In the genomic region with DNA sequence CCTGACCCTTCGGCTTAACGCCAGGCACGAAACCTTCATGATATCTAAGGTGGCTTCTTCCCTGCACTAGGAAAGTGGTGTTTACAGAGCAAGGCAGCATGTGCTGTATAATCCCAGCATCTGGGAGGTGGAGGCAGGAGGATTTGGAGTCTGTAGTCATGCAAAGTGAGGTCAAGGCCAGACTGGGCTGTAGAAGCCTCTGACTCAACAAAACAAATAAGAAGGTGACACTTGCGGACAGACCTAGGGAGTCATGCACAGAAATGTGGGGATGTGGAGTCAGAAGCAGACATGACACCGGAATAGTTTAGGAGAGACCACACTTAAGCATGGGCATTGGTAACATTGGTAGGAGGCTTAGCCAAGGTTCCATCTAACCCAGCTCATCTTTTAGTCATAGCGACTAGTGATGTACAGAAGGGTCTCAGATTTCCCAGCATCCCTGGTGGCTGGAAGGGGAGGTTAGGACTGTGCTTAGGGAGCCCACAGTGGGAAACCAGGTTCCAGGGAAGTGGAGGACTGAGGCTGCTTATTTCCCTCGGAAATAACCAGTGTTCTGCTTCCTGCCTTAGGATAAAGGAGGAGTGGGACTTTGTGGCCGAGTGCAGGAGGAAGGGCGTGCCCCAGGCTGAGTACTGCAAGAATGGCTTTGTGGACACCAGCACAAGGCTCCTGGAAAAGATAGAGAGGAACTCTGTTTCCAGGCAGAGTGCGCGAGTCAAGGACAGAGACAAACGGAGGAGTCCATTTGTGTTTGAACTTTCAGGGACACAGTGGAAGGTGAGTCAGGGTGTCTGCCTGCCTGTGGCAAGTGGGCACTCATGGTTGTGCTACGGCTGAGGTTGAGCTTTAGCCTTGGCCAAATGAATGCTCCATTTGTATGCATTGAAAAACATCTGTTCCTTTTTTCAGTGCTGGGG, we compare ENCODE assay signal across 21 mouse cellular contexts. TPM values are rescaled to one million over a fixed set of nuclear protein-coding genes. Genes with fewer than 3 reads are reported as not detected.
DNase-seq lines count a peak whose midpoint lies in the region; ATAC-seq lines count a peak whose summit lies in the region.
"Had no signal": no experiment of that assay in that cellular context is flagged by ENCODE, and none has a peak within 500 bp of the region (broad histone marks: within the 10 kb centered on the region; RNA-seq: fewer than 3 reads in every experiment).

No protein-coding gene starts in this region.

- DNase-seq in heart, adult 11 months: peak; percentile 92
- no peak for DNase-seq in heart, adult 8-10 months (ENCODE audit: low spot score)
- peak; percentile 6 for DNase-seq in lung, postnatal 36 days
- no peak for DNase-seq in lung, adult 18-20 months
- DNase-seq in adrenal gland, adult 8-10 months: peak; percentile 78
- no peak for DNase-seq in left cerebral cortex, adult 18-20 months (ENCODE audit: low spot score in 2 of 2)
- DNase-seq in cerebellum, postnatal 4 days (ENCODE audit: low spot score in 2 of 2): no peak
- DNase-seq: cerebellum, adult 11 months; cerebellum, postnatal 14 days; forebrain, postnatal 0 days; gastrocnemius, adult 2 months; heart, postnatal 36 days; kidney, adult 11 months; kidney, postnatal 36 days; liver, embryonic 13.5 days; right cerebral cortex, postnatal 4 days; thymus, postnatal 25 days had no signal

- ATAC-seq in megakaryocyte-erythroid progenitor cell, adult 5-6 weeks (replicated peaks; ENCODE audit: low FRiP score, low TSS enrichment, poor library complexity, severe bottlenecking): peak; percentile 37; the same call in 1 of the 2 replicates
- ATAC-seq: CD4-positive, CD25-positive, alpha-beta regulatory T cell, adult 4 months; forebrain, postnatal 0 days had no signal

RNA-seq across cellular contexts. Expression of gene Lrrc2, which starts 9.1 kb away (rescaled TPM):
- total RNA-seq in heart, adult 8-10 months (2022): 100 to 1,000 TPM; 286 to 346 (median 321) TPM
- 10 to 100 TPM; 13.0 to 17.1 (median 14.1) TPM for total RNA-seq in adrenal gland, adult 8-10 months (2022)
- 1.2 TPM in 1 of 2 replicates, not detected in the other for total RNA-seq in megakaryocyte-erythroid progenitor cell, adult 5-6 weeks (2014; fragmentation: Nextera tagmentation)
- total RNA-seq in megakaryocyte-erythroid progenitor cell, adult 5-6 weeks (2017): 0.72 TPM in 1 of 2 replicates, not detected in the other
- 1 to 10 TPM in 1 of 2 experiments, under 1 TPM in 1; 0.88 to 1.2 TPM for total RNA-seq in left cerebral cortex, adult 18-20 months (2021)

RNA-seq across cellular contexts. Expression of gene Tdgf1, which starts 14.5 kb away (rescaled TPM):
- not detected for total RNA-seq in heart, adult 8-10 months (2022)
- total RNA-seq in adrenal gland, adult 8-10 months (2022): under 1 TPM in 1 of 4 experiments, not detected in 3; 0.14 TPM
- total RNA-seq in megakaryocyte-erythroid progenitor cell, adult 5-6 weeks (2014; fragmentation: Nextera tagmentation): not detected in 2 replicates
- total RNA-seq in megakaryocyte-erythroid progenitor cell, adult 5-6 weeks (2017): not detected in 2 replicates
- under 1 TPM; 0.26 to 0.52 TPM for total RNA-seq in left cerebral cortex, adult 18-20 months (2021)
- total RNA-seq: forebrain, postnatal 0 days; gastrocnemius, adult 2 months; heart, postnatal 36 days; midbrain, postnatal 0 days had no signal

RNA-seq across cellular contexts. Expression of gene Rtp3, which starts 29.9 kb away (rescaled TPM):
- total RNA-seq in heart, adult 8-10 months (2022): 1 to 10 TPM; 2.6 to 4.8 (median 3.7) TPM
- total RNA-seq in adrenal gland, adult 8-10 months (2022): 1 to 10 TPM; 2.5 to 4.6 (median 3.9) TPM
- not detected in 2 replicates for total RNA-seq in megakaryocyte-erythroid progenitor cell, adult 5-6 weeks (2014; fragmentation: Nextera tagmentation)
- total RNA-seq in megakaryocyte-erythroid progenitor cell, adult 5-6 weeks (2017): not detected in 2 replicates
- total RNA-seq in left cerebral cortex, adult 18-20 months (2021): under 1 TPM; 0.37 to 0.79 TPM
- total RNA-seq: forebrain, postnatal 0 days; midbrain, postnatal 0 days had no signal

RNA-seq across cellular contexts. Expression of gene Fam240a, which starts 43.8 kb away (rescaled TPM):
- total RNA-seq in heart, adult 8-10 months (2022): not detected
- not detected for total RNA-seq in adrenal gland, adult 8-10 months (2022)
- total RNA-seq in megakaryocyte-erythroid progenitor cell, adult 5-6 weeks (2014; fragmentation: Nextera tagmentation): not detected in 2 replicates
- total RNA-seq in megakaryocyte-erythroid progenitor cell, adult 5-6 weeks (2017): not detected in 2 replicates
- not detected for total RNA-seq in left cerebral cortex, adult 18-20 months (2021)
- total RNA-seq: forebrain, postnatal 0 days; heart, postnatal 36 days; left cerebral cortex, postnatal 25 days; midbrain, postnatal 0 days had no signal

RNA-seq across cellular contexts. Expression of gene Ltf, which starts 58.6 kb away (rescaled TPM):
- 1 to 10 TPM in 1 of 4 experiments, not detected in 3; 6.7 TPM for total RNA-seq in heart, adult 8-10 months (2022)
- total RNA-seq in adrenal gland, adult 8-10 months (2022): 1 to 10 TPM in 3 of 4 experiments, under 1 TPM in 1; 0.87 to 3.2 (median 2.0) TPM
- 126 TPM in 1 of 2 replicates, not detected in the other for total RNA-seq in megakaryocyte-erythroid progenitor cell, adult 5-6 weeks (2014; fragmentation: Nextera tagmentation)
- total RNA-seq in megakaryocyte-erythroid progenitor cell, adult 5-6 weeks (2017): 5.8 and 33.5 TPM in 2 replicates
- total RNA-seq in left cerebral cortex, adult 18-20 months (2021): under 1 TPM in 1 of 2 experiments, not detected in 1; 0.72 TPM
- total RNA-seq: gastrocnemius, adult 2 months; left cerebral cortex, postnatal 25 days had no signal

Comparison
In these comparisons a context has a peak if more than half of its experiments do, and no peak if none do; other contexts are left out.
1. DNase-seq: peak in heart, adult 11 months (single experiment), lung, postnatal 36 days (single experiment) and adrenal gland, adult 8-10 months (single experiment); none in heart, adult 8-10 months (single experiment), lung, adult 18-20 months (0 of 2), left cerebral cortex, adult 18-20 months (0 of 2) and cerebellum, postnatal 4 days (0 of 2).
2. RNA of gene Lrrc2, which starts 9.1 kb away (total RNA-seq): 286 to 346 TPM in heart, adult 8-10 months; 13.0 to 17.1 TPM in adrenal gland, adult 8-10 months, 0.88 to 1.2 TPM in left cerebral cortex, adult 18-20 months and 0.72 to 1.2 TPM in megakaryocyte-erythroid progenitor cell, adult 5-6 weeks; every median in the first group is over 10 times any median in the second.